Mouse (Mus musculus) myocyte (in vitro differentiated cells): Measurements from ENCODE around the gene Fgf14.

Source experiments
- CEBPB ChIP-seq: IDR thresholded peaks from 2 replicates; pipeline ENCODE4 v1.6.1; 2011; ENCODE audit warnings: mild to moderate bottlenecking, moderate library complexity; ENCODE audit not compliant: poor library complexity, insufficient read depth, severe bottlenecking
- E2F4 ChIP-seq: IDR thresholded peaks from one replicate; pipeline ENCODE4 v1.6.1; 2011; ENCODE audit warnings: mild to moderate bottlenecking, control low read depth, moderate library complexity; ENCODE audit not compliant: insufficient read depth
- MAX ChIP-seq: IDR thresholded peaks from one replicate; pipeline ENCODE4 v1.6.1; 2011; ENCODE audit warnings: low read depth, mild to moderate bottlenecking, control low read depth
- MYOG ChIP-seq, 3 experiments: IDR thresholded peaks; one replicate each; pipeline ENCODE4 v1.6.1; 2011; ENCODE audit warnings: control low read depth in 2 of 3, low read depth in 2 of 3, mild to moderate bottlenecking in 2 of 3; ENCODE audit not compliant: insufficient read length in 2 of 3, control insufficient read depth in 1 of 3, insufficient read depth in 1 of 3
- POLR2A ChIP-seq: IDR thresholded peaks from one replicate; pipeline ENCODE4 v1.6.1; 2011; ENCODE audit warnings: low read depth, mild to moderate bottlenecking, control low read depth, moderate library complexity; ENCODE audit not compliant: insufficient read length
- POLR2AphosphoS2 ChIP-seq: IDR thresholded peaks from one replicate; pipeline ENCODE4 v1.6.1; 2011; ENCODE audit warnings: low read depth, control low read depth; ENCODE audit not compliant: insufficient read length
- SRF ChIP-seq: IDR thresholded peaks from one replicate; pipeline ENCODE4 v1.6.1; 2011; ENCODE audit warnings: low read depth; ENCODE audit not compliant: control insufficient read depth, insufficient read length
- TCF12 ChIP-seq: IDR thresholded peaks from one replicate; pipeline ENCODE4 v1.6.1; 2011; ENCODE audit warnings: mild to moderate bottlenecking, control low read depth; ENCODE audit not compliant: poor library complexity, insufficient read depth, severe bottlenecking
- TCF3 ChIP-seq: IDR thresholded peaks from one replicate; pipeline ENCODE4 v1.6.1; 2011; ENCODE audit warnings: low read depth, control low read depth; ENCODE audit not compliant: insufficient read length
- USF1 ChIP-seq: IDR thresholded peaks from one replicate; pipeline ENCODE4 v1.6.1; 2011; ENCODE audit warnings: low read depth, mild to moderate bottlenecking, control low read depth, moderate library complexity

DNA sequence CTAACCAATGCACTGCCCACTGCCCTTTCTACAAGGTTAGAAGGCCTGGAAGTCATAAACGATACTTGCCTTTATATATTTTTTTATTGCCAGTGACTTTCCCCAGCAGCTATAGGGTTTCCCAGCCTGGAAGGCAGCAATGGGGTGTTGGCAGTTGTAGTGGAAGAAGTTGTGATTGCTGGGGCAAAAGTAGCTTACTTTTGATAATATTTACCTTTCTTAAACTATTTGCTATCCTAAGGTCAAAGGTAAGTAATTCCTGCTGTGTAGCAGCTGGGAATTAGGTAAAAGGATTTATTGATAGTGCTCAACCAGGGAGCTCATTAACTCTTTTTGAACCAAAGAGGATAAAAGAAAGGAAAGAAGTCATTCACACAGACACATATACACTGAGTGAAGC, 164.9 kb downstream of the Fgf14 start:
- TF ChIP-seq POLR2A (no peak), TCF12 (no peak), POLR2AphosphoS2 (no peak), MYOG (IDR thresholded peaks at IDR 0.05; ENCODE audit: control insufficient read depth in 1 of 3, insufficient read depth in 1 of 3, insufficient read length in 2 of 3, low read depth in 2 of 3) (no peak), MAX (no peak), USF1 (no peak), CEBPB (no peak), E2F4 (no peak), TCF3 (no peak), SRF (no peak)
